Mouse (Mus musculus) large intestine, adult 2 months (tissue): ENCODE results near the gene Hspb8. TPM values are rescaled to one million over a fixed set of nuclear protein-coding genes. Genes with fewer than 3 reads are reported as not detected.

Source experiments
- polyA plus RNA-seq: library from polyadenylated mRNA; depleted of rRNA; stranded (reverse); fragments of >200 nt; gene quantifications from 2 replicates; pipeline ENCODE4 v1.2.3, GENCODE M21; 2012; rRNA removed

Gene Hspb8
- polyA plus RNA-seq, 1 experiment = 26.0 TPM

Other genes with a start within 250 kb of the Hspb8 start
- 0.36 and 0.50 TPM in 2 replicates for gene Ccdc60, start 133.9 kb downstream of the Hspb8 start, polyA plus RNA-seq
- gene Srrm4, start 169.0 kb upstream of the Hspb8 start, polyA plus RNA-seq = 0.12 and 0.29 TPM in 2 replicates